Mouse (Mus musculus) lung, adult 2 months (tissue): ENCODE results near the gene Clk3.

ENCODE experiments used
- CTCF ChIP-seq: fragments of 200-500 bp; IDR thresholded peaks from 2 replicates; pipeline ENCODE4 v1.5.1; 2011; ENCODE audit warnings: mild to moderate bottlenecking, low read length, control low read depth; ENCODE audit not compliant: insufficient read depth
- POLR2A ChIP-seq: fragments of 200-500 bp; IDR thresholded peaks from 2 replicates; pipeline ENCODE4 v1.6.1; 2011; ENCODE audit warnings: low read depth, mild to moderate bottlenecking, control low read depth, low read length, borderline replicate concordance; ENCODE audit errors: extremely low read depth

DNA sequence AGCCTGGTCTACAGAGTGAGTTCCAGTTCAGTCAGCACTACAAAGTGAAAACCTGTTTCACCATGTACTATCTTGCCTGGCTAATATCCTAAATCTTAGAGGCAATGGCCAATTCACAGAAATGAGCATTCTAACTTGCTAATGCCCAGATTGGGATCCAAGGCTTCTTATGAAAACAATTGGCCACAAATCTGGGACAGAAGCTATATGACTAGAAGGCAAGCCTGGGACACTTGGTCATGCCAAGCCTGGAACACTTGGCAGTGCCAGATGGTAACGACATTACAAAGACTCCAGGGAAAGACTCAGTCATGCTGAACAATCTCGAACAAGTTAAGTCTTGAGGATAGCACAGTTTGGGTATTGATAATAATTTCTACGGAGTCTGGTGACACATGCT, 59.2 kb downstream of the Clk3 start:
- TF ChIP-seq CTCF (no peak), POLR2A (no peak)
